Mouse (Mus musculus) embryonic facial prominence, embryonic 14.5 days (tissue): ENCODE results near the gene Prm1. TPM values are rescaled to one million over a fixed set of nuclear protein-coding genes. Genes with fewer than 3 reads are reported as not detected.

Experiments
- ATAC-seq: fragments of 200-750 bp; cut with Nextera tagmentation; 2 replicates; pipeline ENCODE4 v1.8.0; 2017; ENCODE audit warnings: low read depth, moderate number of reproducible peaks, moderate TSS enrichment
- DNase-seq: peaks from one replicate; pipeline ENCODE4 v3.0.0-alpha.2; 2015; ENCODE audit warnings: low spot score
- H3K27ac ChIP-seq: fragments of 300-500 bp; sonication (generic); replicated peaks from 2 replicates; pipeline ENCODE4 v1.5.1; 2014; ENCODE audit warnings: low read depth, mild to moderate bottlenecking, low read length, moderate library complexity
- H3K27me3 ChIP-seq: fragments of 300-500 bp; sonication (generic); replicated peaks from 2 replicates; pipeline ENCODE4 v1.6.1; 2014; ENCODE audit warnings: low read length; ENCODE audit not compliant: control insufficient read depth, insufficient read depth
- H3K36me3 ChIP-seq: fragments of 300-500 bp; sonication (generic); 2 replicates; pipeline ENCODE4 v1.6.1; 2014; ENCODE audit warnings: low read length, mixed read lengths; ENCODE audit not compliant: control insufficient read depth, insufficient read depth
- H3K4me1 ChIP-seq: fragments of 300-500 bp; sonication (generic); 2 replicates; pipeline ENCODE4 v1.6.1; 2014; ENCODE audit warnings: antibody characterized with exemption, low read length; ENCODE audit not compliant: control insufficient read depth, insufficient read depth
- H3K4me2 ChIP-seq: fragments of 300-500 bp; sonication (generic); 2 replicates; pipeline ENCODE4 v1.6.1; 2014; ENCODE audit warnings: low read depth, mild to moderate bottlenecking, low read length, moderate library complexity, mixed read lengths
- H3K4me3 ChIP-seq: fragments of 300-500 bp; sonication (generic); 2 replicates; pipeline ENCODE4 v1.5.1; 2014; ENCODE audit warnings: low read depth, mild to moderate bottlenecking, low read length
- H3K9ac ChIP-seq: fragments of 300-500 bp; sonication (generic); 2 replicates; pipeline ENCODE4 v1.6.1; 2014; ENCODE audit warnings: low read depth, mild to moderate bottlenecking, low read length, moderate library complexity, mixed read lengths
- H3K9me3 ChIP-seq: fragments of 300-500 bp; sonication (generic); 2 replicates; pipeline ENCODE4 v1.6.1; 2016; ENCODE audit warnings: low read length; ENCODE audit not compliant: control insufficient read depth
- WGBS: fragments of 180-500 bp; shearing (Covaris S2); extraction: QIAGEN DNeasy Blood & Tissue Kit; methylation state at CpG from one replicate; pipeline ENCODE4 v1.1.7; 2014; 5-methylcytosine and 5-hydroxymethylcytosine counted together
- polyA plus RNA-seq: library from polyadenylated mRNA; unstranded; fragments of >200 nt; fragmentation: Nextera tagmentation; extraction: Ambion mirVana; gene quantifications from 2 replicates; pipeline ENCODE4 v1.2.1, GENCODE M21; 2014

Prm1 gene
- polyA plus RNA-seq, 1 experiment from 2014 or later, result not detected

- Histone ChIP-seq H3K27ac (no peak overlapping the region), H3K9ac (no peak overlapping the region), H3K9me3 (no peaks in the 10 kb centered on the region), H3K4me1 (peaks cover 27% of the 10 kb centered on the region), H3K27me3 (no peaks in the 10 kb centered on the region), H3K4me3 (no peak overlapping the region), H3K36me3 (no peaks in the 10 kb centered on the region), H3K4me2 (no peak overlapping the region)
- 66% methylated on average over 4 of the region's 4 CpGs for WGBS
- no peak for ATAC-seq
- no peak for DNase-seq
These were observed 36.7 kb upstream of the Prm1 start for GRCm38 (mm10) chr16:10842282-10842855.

GRCm38 (mm10) chr16:10840018-10840417, 34.4 kb upstream of the Prm1 start:
- DNase-seq, result no peak
- WGBS, result 85% methylated on average over 12 of the region's 14 CpGs
- ATAC-seq, result no peak

GRCm38 (mm10) chr16:10838487-10839245, 33.0 kb upstream of the Prm1 start:
- peak; percentile 82 for DNase-seq

More at GRCm38 (mm10) chr16:10840018-10840417, 34.4 kb upstream of the Prm1 start:
- no peak overlapping the region for H3K4me2 ChIP-seq
- no peak overlapping the region for H3K27ac ChIP-seq
- H3K4me3 ChIP-seq, result no peak overlapping the region
- H3K27me3 ChIP-seq, result no peaks in the 10 kb centered on the region
- H3K4me1 ChIP-seq, result peaks cover 27% of the 10 kb centered on the region
- H3K9me3 ChIP-seq, result no peaks in the 10 kb centered on the region
- H3K36me3 ChIP-seq, result no peaks in the 10 kb centered on the region
- H3K9ac ChIP-seq, result no peak overlapping the region

GRCm38 (mm10) chr16:10837903-10838302, 32.3 kb upstream of the Prm1 start:
- Histone ChIP-seq H3K36me3 (no peaks in the 10 kb centered on the region), H3K4me3 (no peak overlapping the region), H3K27ac (peak overlapping the region; percentile 49), H3K9ac (no peak overlapping the region), H3K4me2 (no peak overlapping the region), H3K27me3 (no peaks in the 10 kb centered on the region), H3K9me3 (no peaks in the 10 kb centered on the region), H3K4me1 (peaks cover 14% of the 10 kb centered on the region)
- ATAC-seq (no peak), DNase-seq (no peak)
- WGBS, result 63% methylated on average over 1 of the region's 1 CpGs

More at GRCm38 (mm10) chr16:10838487-10839245, 33.0 kb upstream of the Prm1 start:
- Histone ChIP-seq H3K9ac (no peak overlapping the region), H3K4me2 (no peak overlapping the region; the same call in 1 of the 2 replicates), H3K4me3 (no peak overlapping the region), H3K9me3 (no peaks in the 10 kb centered on the region), H3K36me3 (no peaks in the 10 kb centered on the region), H3K27ac (peak overlapping the region; percentile 49), H3K27me3 (no peaks in the 10 kb centered on the region), H3K4me1 (peaks cover 19% of the 10 kb centered on the region)
- ATAC-seq, result peak; percentile 54
- 22% methylated on average over 10 of the region's 10 CpGs for WGBS

- H3K36me3 ChIP-seq, result no peaks in the 10 kb centered on the region
- H3K9me3 ChIP-seq, result no peaks in the 10 kb centered on the region
- ATAC-seq (no peak), DNase-seq (no peak)
- H3K4me3 ChIP-seq, result no peak overlapping the region
- 80% methylated on average over 3 of the region's 3 CpGs for WGBS
- H3K9ac ChIP-seq, result no peak overlapping the region
- H3K27ac ChIP-seq, result no peak overlapping the region
- no peaks in the 10 kb centered on the region for H3K27me3 ChIP-seq
- H3K4me1 ChIP-seq, result peaks cover 14% of the 10 kb centered on the region
- H3K4me2 ChIP-seq, result no peak overlapping the region
These were observed 31.6 kb upstream of the Prm1 start for GRCm38 (mm10) chr16:10837250-10837649.

GRCm38 (mm10) chr16:10836388-10836787, 30.7 kb upstream of the Prm1 start:
- no peaks in the 10 kb centered on the region for H3K9me3 ChIP-seq
- ATAC-seq (no peak), DNase-seq (no peak)
- no peak overlapping the region for H3K4me3 ChIP-seq
- 94% methylated on average over 3 of the region's 3 CpGs for WGBS
- H3K27ac ChIP-seq, result no peak overlapping the region
- H3K9ac ChIP-seq, result no peak overlapping the region
- no peaks in the 10 kb centered on the region for H3K36me3 ChIP-seq
- no peak overlapping the region for H3K4me2 ChIP-seq
- peaks cover 14% of the 10 kb centered on the region for H3K4me1 ChIP-seq
- H3K27me3 ChIP-seq, result no peaks in the 10 kb centered on the region

GRCm38 (mm10) chr16:10834911-10835587, 29.4 kb upstream of the Prm1 start, which contains the start of gene Rmi2:
Rmi2 (plus strand) TSS chr16:10835059.
- DNase-seq (peak; percentile 94), ATAC-seq (peak; percentile 93)
- under 1% methylated on average over 32 of the region's 69 CpGs for WGBS
- H3K27ac ChIP-seq, result peak within 1 kb of the TSS; percentile 88
- peak within 1 kb of the TSS; percentile 95 for H3K4me2 ChIP-seq
- peaks cover 14% of the 10 kb centered on the region for H3K4me1 ChIP-seq
- H3K4me3 ChIP-seq, result peak within 1 kb of the TSS; percentile 80
- H3K9ac ChIP-seq, result peak within 1 kb of the TSS; percentile 82
- no peaks in the 10 kb centered on the region for H3K9me3 ChIP-seq
- no peaks in the 10 kb centered on the region for H3K27me3 ChIP-seq
- no peaks in the 10 kb centered on the region for H3K36me3 ChIP-seq

GRCm38 (mm10) chr16:10834542-10834910, 28.9 kb upstream of the Prm1 start:
- Histone ChIP-seq H3K27ac (peak overlapping the region; percentile 88; the same call in 1 of the 2 replicates), H3K4me3 (peak overlapping the region; percentile 80), H3K4me1 (peaks cover 14% of the 10 kb centered on the region), H3K27me3 (no peaks in the 10 kb centered on the region), H3K9ac (peak overlapping the region; percentile 82), H3K4me2 (peak overlapping the region; percentile 95), H3K36me3 (no peaks in the 10 kb centered on the region), H3K9me3 (no peaks in the 10 kb centered on the region)
- WGBS, result 8% methylated on average over 12 of the region's 12 CpGs
- ATAC-seq (no peak), DNase-seq (peak; percentile 42)
